Mouse (Mus musculus): ENCODE data around the gene Diras1. TPM values are rescaled to one million over a fixed set of nuclear protein-coding genes. Genes with fewer than 3 reads are reported as not detected.

Gene Diras1
- polyA plus RNA-seq, 1 experiment from 2014 or later: not detected

DNA sequence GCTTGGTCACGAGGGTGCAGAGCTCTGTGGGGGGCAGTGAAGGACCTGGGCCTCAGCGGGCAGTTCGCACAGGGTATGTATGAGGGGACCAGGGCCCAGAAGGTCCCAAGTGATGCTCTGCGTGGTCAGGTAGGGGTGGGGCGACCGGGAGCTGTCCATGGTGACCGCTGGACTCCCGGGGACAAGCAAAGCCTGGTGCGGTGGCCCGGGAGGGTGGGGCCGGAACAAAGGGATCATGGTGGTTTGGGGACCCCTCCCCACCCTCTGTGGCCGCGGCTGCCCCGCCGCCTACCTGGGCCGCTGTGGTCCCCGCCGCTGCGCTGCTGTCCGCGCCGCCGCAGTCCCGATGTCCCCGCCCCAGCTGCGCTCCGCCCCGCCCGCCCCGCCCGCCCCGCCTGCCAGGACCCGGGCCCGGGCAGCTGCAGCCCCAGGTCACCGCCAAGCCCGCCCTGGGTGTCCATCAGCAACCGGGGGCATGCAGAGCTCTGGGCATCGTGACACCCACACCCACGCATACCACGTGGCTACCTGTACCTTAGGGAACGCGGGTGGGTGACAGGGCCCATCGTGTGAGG, 328 bp downstream of the Diras1 start:
- Histone ChIP-seq H3K9me3 (ENCODE audit: control insufficient read depth, low read length) (no peaks in the 10 kb centered on the region), H3K36me3 (ENCODE audit: control insufficient read depth, insufficient read depth, low read length) (no peaks in the 10 kb centered on the region), H3K27me3 (replicated peaks; ENCODE audit: control insufficient read depth, insufficient read depth, low read length) (peaks cover 50% of the 10 kb centered on the region), H3K9ac (ENCODE audit: low read depth, low read length) (no peak overlapping the region), H3K4me2 (peak overlapping the region; percentile 60), H3K27ac (ENCODE audit: low read depth, low read length) (no peak overlapping the region), H3K4me1 (replicated peaks; ENCODE audit: control insufficient read depth, insufficient read depth, low read length) (peaks cover 8% of the 10 kb centered on the region), H3K4me3 (ENCODE audit: low read depth, low read length) (peak overlapping the region; percentile 31; the same call in 1 of the 2 replicates)
- DNase-seq (ENCODE audit: low spot score) (no peak), ATAC-seq (replicated peaks; ENCODE audit: low FRiP score) (0 out of 2 replicates have a peak, but pooled peaks have one; percentile 12)
- WGBS: 2% methylated on average over 43 of the region's 43 CpGs

DNA sequence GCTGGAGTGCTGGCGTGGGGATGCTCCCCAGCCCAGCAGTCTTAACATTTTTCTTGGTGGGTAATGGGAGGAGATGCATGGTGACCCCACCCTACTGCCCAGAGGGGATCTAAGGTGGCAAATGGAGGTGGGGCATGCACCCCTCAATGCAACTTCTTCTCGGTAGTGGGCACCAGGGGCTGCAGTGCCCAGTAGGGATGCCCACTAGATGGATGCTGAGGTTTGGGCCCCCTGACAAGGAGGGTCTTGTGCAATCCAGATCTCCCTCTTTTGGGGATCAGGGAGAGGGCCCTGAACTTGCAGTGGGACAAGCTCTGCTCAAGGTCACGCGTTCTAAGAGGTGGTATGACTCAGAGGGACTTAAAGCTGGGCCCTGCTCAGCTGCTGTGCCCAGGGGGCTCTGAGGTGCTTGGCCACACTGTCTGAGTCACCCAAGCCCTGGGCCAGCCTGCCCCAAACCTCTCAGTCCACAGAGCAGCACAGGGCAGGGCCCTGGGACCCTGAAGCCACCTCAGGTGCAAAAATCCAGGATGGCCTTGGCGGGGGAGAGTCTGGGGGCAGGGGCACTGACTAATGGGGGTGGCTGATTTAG, 1.0 kb downstream of the Diras1 start:
- ATAC-seq (replicated peaks; ENCODE audit: low FRiP score): no peak
- WGBS: 77% methylated on average over 5 of the region's 5 CpGs
- no peak overlapping the region for H3K4me3 ChIP-seq (ENCODE audit: low read depth, low read length)

DNA sequence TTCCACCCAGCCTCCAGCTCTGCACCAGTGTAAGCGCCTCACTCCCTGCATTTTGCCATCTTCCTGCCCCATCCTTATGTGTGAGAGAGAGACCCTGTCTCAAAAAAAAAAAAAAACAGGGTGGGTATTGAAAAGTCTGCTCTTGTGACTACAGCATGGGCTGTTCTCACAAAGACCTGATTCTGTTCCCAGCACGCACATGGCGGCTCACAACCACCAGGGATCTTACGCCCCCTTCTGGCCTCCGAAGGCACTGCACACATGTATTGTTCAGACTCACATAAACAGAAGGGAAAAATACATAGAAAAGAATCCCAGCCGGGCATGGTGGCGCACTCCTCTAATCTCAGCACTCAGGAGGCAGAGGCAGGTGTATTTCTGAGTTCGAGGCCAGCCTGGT, 2.7 kb downstream of the Diras1 start:
- no peak for DNase-seq (ENCODE audit: low spot score)

More for the DNA sequence above, 1.0 kb downstream of the Diras1 start:
- Histone ChIP-seq H3K27me3 (replicated peaks; ENCODE audit: control insufficient read depth, insufficient read depth, low read length) (peaks cover 50% of the 10 kb centered on the region), H3K4me1 (replicated peaks; ENCODE audit: control insufficient read depth, insufficient read depth, low read length) (peaks cover 8% of the 10 kb centered on the region), H3K27ac (ENCODE audit: low read depth, low read length) (no peak overlapping the region), H3K4me2 (no peak overlapping the region), H3K9ac (ENCODE audit: low read depth, low read length) (no peak overlapping the region), H3K9me3 (ENCODE audit: control insufficient read depth, low read length) (no peaks in the 10 kb centered on the region), H3K36me3 (ENCODE audit: control insufficient read depth, insufficient read depth, low read length) (no peaks in the 10 kb centered on the region)
- DNase-seq (ENCODE audit: low spot score): no peak

DNA sequence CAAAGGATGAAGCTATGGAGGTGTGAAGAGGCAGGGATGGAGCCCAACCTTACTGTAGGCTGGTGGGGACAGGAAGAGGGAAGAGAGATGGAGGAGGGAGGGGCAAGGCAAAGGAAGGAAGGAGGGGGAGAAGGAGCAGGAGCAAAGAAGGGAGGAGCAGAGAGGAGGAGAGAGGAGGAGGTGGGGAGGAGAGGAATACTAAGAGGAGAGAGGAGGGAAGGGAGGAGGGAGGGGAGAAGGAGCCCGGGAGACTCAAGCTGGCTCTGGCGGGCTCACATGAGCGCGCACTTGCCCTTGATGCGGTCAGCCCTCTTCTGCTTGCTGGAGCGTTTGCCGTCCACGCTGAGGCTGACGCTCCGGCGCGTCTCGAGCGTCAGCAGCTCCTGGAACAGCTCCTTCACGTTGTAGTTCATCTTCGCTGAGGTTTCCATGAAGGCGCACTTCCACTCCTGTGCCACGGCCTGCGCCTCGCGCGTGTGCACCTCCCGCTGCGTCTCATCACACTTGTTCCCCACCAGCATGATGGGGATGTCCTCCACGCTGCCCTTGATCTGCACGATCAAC, 3.8 kb downstream of the Diras1 start:
- no peaks in the 10 kb centered on the region for H3K36me3 ChIP-seq (ENCODE audit: control insufficient read depth, insufficient read depth, low read length)
- no peak overlapping the region for H3K4me3 ChIP-seq (ENCODE audit: low read depth, low read length)
- no peaks in the 10 kb centered on the region for H3K9me3 ChIP-seq (ENCODE audit: control insufficient read depth, low read length)
- no peak overlapping the region for H3K9ac ChIP-seq (ENCODE audit: low read depth, low read length)
- no peak overlapping the region; the same call in 1 of the 2 replicates for H3K4me2 ChIP-seq
- ATAC-seq (replicated peaks; ENCODE audit: low FRiP score) (no peak), DNase-seq (ENCODE audit: low spot score) (no peak)
- peaks cover 50% of the 10 kb centered on the region for H3K27me3 ChIP-seq (replicated peaks; ENCODE audit: control insufficient read depth, insufficient read depth, low read length)
- 13% methylated on average over 26 of the region's 26 CpGs for WGBS
- H3K4me1 ChIP-seq (replicated peaks; ENCODE audit: control insufficient read depth, insufficient read depth, low read length): peaks cover 6% of the 10 kb centered on the region
- H3K27ac ChIP-seq (ENCODE audit: low read depth, low read length): no peak overlapping the region

More for the DNA sequence above, 2.7 kb downstream of the Diras1 start:
- H3K4me3 ChIP-seq (ENCODE audit: low read depth, low read length): no peak overlapping the region
- H3K36me3 ChIP-seq (ENCODE audit: control insufficient read depth, insufficient read depth, low read length): no peaks in the 10 kb centered on the region
- no peak overlapping the region for H3K4me2 ChIP-seq
- no peaks in the 10 kb centered on the region for H3K9me3 ChIP-seq (ENCODE audit: control insufficient read depth, low read length)
- no peak overlapping the region for H3K9ac ChIP-seq (ENCODE audit: low read depth, low read length)
- H3K4me1 ChIP-seq (replicated peaks; ENCODE audit: control insufficient read depth, insufficient read depth, low read length): peaks cover 8% of the 10 kb centered on the region
- no peak for ATAC-seq (replicated peaks; ENCODE audit: low FRiP score)
- 45% methylated on average over 8 of the region's 8 CpGs for WGBS
- peaks cover 50% of the 10 kb centered on the region for H3K27me3 ChIP-seq (replicated peaks; ENCODE audit: control insufficient read depth, insufficient read depth, low read length)
- no peak overlapping the region for H3K27ac ChIP-seq (ENCODE audit: low read depth, low read length)

DNA sequence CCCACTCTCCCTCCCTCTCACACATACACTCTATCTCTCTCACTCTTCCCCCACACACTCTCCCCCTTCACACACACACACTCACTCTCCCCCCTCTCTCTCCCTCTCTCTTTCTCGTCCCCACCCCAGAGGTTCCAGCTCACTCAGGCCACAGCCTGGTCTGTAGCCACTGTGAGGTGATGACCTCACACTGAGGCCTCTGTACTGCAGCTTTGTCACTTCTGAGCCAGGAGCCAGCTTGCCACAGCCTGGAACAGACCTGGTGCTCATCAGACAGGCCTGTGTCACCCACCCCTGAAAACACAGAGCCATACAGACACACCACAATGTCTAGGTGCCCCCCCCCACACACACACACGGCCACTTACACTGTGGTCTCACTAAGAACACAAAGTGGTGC, 5.3 kb downstream of the Diras1 start:
- Histone ChIP-seq H3K27me3 (replicated peaks; ENCODE audit: control insufficient read depth, insufficient read depth, low read length) (peaks cover 43% of the 10 kb centered on the region), H3K27ac (ENCODE audit: low read depth, low read length) (no peak overlapping the region)

DNA sequence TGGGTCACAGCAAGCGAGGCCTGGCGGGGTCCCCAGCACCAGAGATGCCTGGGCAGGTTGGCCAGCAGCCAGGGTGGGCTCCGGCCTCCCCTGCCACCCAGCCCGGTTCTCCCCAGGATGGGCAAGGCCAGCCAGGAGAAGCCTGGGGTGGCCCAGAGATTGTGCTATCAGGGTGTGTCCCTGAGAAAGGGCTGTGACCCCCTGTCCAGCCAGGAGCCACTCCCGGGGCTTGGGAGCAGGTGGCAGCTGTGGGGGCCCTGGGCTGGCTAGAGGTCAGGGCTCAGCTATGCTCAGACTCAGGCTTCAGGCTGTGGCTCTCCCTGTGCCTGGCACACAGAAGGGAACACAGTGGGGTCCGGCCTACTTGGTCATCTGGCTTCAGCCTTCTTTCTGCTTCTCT, 5.8 kb downstream of the Diras1 start:
- no peak overlapping the region for H3K27ac ChIP-seq (ENCODE audit: low read depth, low read length)
- WGBS: 67% methylated on average over 6 of the region's 6 CpGs
- no peak overlapping the region for H3K9ac ChIP-seq (ENCODE audit: low read depth, low read length)

More for the DNA sequence above, 5.3 kb downstream of the Diras1 start:
- H3K9me3 ChIP-seq (ENCODE audit: control insufficient read depth, low read length): no peaks in the 10 kb centered on the region
- H3K4me3 ChIP-seq (ENCODE audit: low read depth, low read length): no peak overlapping the region
- no peak overlapping the region for H3K9ac ChIP-seq (ENCODE audit: low read depth, low read length)
- DNase-seq (ENCODE audit: low spot score) (no peak), ATAC-seq (replicated peaks; ENCODE audit: low FRiP score) (no peak)
- 49% methylated on average over 2 of the region's 2 CpGs for WGBS
- H3K4me2 ChIP-seq: no peak overlapping the region
- H3K4me1 ChIP-seq (replicated peaks; ENCODE audit: control insufficient read depth, insufficient read depth, low read length): peaks cover 4% of the 10 kb centered on the region
- H3K36me3 ChIP-seq (ENCODE audit: control insufficient read depth, insufficient read depth, low read length): no peaks in the 10 kb centered on the region

DNA sequence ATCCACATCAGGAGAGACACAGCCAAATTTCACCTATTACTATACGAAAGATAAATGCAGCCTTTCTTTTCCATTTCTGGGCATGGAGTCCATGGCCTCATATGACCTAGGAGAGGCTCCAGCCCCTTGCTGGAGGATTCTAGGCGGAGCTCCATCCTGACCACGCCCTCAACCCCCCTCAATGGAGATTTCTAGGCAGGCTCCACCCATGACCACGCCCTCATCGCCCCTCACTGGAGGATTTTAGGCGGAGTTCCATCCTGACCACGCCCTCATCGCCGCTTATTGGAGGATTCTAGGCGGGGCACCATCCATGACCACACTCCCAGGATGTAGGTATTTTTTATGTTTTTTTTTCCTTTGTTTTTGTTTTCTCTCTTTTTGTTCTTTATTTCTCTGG, 7.1 kb downstream of the Diras1 start:
- H3K9ac ChIP-seq (ENCODE audit: low read depth, low read length): no peak overlapping the region
- peaks cover 27% of the 10 kb centered on the region for H3K27me3 ChIP-seq (replicated peaks; ENCODE audit: control insufficient read depth, insufficient read depth, low read length)
- H3K27ac ChIP-seq (ENCODE audit: low read depth, low read length): no peak overlapping the region
- DNase-seq (ENCODE audit: low spot score) (no peak), ATAC-seq (replicated peaks; ENCODE audit: low FRiP score) (no peak)
- H3K36me3 ChIP-seq (ENCODE audit: control insufficient read depth, insufficient read depth, low read length): no peaks in the 10 kb centered on the region
- 0 out of 2 replicates have a peak, but pooled peaks cover 4% of the 10 kb centered on the region for H3K4me1 ChIP-seq (replicated peaks; ENCODE audit: control insufficient read depth, insufficient read depth, low read length)
- no peak overlapping the region for H3K4me2 ChIP-seq
- no peaks in the 10 kb centered on the region for H3K9me3 ChIP-seq (ENCODE audit: control insufficient read depth, low read length)
- H3K4me3 ChIP-seq (ENCODE audit: low read depth, low read length): no peak overlapping the region
- 34% methylated on average over 10 of the region's 10 CpGs for WGBS

More for the DNA sequence above, 5.8 kb downstream of the Diras1 start:
- no peak overlapping the region for H3K4me3 ChIP-seq (ENCODE audit: low read depth, low read length)
- H3K36me3 ChIP-seq (ENCODE audit: control insufficient read depth, insufficient read depth, low read length): no peaks in the 10 kb centered on the region
- DNase-seq (ENCODE audit: low spot score) (no peak), ATAC-seq (replicated peaks; ENCODE audit: low FRiP score) (no peak)
- no peak overlapping the region for H3K4me2 ChIP-seq
- peaks cover 38% of the 10 kb centered on the region for H3K27me3 ChIP-seq (replicated peaks; ENCODE audit: control insufficient read depth, insufficient read depth, low read length)
- H3K9me3 ChIP-seq (ENCODE audit: control insufficient read depth, low read length): no peaks in the 10 kb centered on the region
- H3K4me1 ChIP-seq (replicated peaks; ENCODE audit: control insufficient read depth, insufficient read depth, low read length): no peaks in the 10 kb centered on the region

DNA sequence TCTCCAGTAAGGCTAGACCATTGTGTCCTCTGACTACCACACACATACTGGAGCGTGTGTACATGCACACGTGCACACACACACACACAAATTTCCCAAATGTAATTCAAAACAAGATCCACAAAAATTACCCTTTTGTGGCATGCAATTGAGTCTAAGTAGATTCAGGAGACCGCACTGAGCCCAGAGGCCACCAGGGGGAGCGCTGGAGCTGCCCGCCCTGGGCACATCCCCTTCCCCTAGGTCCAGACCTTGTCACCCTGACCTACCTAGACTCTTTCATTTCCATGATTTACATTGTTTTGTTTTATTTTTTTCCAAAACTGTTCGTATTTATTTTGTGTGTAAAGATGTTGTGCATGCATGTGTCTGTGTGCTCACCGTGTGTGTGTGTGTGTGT, 8.8 kb downstream of the Diras1 start:
- ATAC-seq (replicated peaks; ENCODE audit: low FRiP score): no peak
- no peaks in the 10 kb centered on the region for H3K9me3 ChIP-seq (ENCODE audit: control insufficient read depth, low read length)
- WGBS: 9% methylated on average over 7 of the region's 7 CpGs

More for the DNA sequence above, 8.8 kb downstream of the Diras1 start:
- Histone ChIP-seq H3K4me3 (ENCODE audit: low read depth, low read length) (no peak overlapping the region), H3K4me2 (no peak overlapping the region), H3K36me3 (ENCODE audit: control insufficient read depth, insufficient read depth, low read length) (no peaks in the 10 kb centered on the region), H3K9ac (ENCODE audit: low read depth, low read length) (no peak overlapping the region), H3K27me3 (replicated peaks; ENCODE audit: control insufficient read depth, insufficient read depth, low read length) (peaks cover 12% of the 10 kb centered on the region), H3K4me1 (replicated peaks; ENCODE audit: control insufficient read depth, insufficient read depth, low read length) (0 out of 2 replicates have a peak, but pooled peaks cover 4% of the 10 kb centered on the region), H3K27ac (ENCODE audit: low read depth, low read length) (no peak overlapping the region)
- DNase-seq (ENCODE audit: low spot score): peak; percentile 59

Measured in liver, embryonic 11.5 days (tissue).